Mouse (Mus musculus) spleen, adult 18-20 months (tissue): ENCODE measurements at regions not wholly inside any gene's neighbourhood (a gene's known extent, or its start where the extent isn't known, plus 50 kb on each side); places are given as distances from the start of the nearest gene placed in this dataset.

Experiments used
- DNase-seq, 2 experiments: peaks; one replicate each; pipeline ENCODE4 v3.0.0; 2022; ENCODE audit warnings: mixed read lengths in 2 of 2

DNA sequence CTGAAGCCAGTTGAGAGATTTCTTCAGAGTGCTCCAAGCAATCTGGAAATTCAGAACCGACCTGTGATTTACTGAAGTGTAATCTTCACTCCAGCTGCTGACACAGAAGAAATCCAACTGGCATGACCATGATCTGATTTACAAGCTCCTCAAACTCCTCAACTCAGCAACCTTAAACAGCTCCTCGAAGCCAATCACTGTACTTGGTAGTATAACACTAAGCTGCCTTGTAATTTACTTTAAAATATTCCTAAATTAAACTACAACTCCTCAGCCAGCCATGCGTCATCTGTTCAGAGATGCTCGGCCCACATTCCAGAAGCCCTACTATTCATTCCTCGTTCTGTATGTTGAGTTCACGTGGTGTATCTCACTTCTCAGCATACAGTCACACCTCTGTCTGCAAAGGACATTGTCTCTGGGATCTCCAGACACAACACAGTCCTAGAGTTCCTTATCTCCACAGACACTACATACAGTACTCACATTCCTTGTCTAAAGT, 116.0 kb upstream of the Smad1 start:
- DNase-seq: no peak

DNA sequence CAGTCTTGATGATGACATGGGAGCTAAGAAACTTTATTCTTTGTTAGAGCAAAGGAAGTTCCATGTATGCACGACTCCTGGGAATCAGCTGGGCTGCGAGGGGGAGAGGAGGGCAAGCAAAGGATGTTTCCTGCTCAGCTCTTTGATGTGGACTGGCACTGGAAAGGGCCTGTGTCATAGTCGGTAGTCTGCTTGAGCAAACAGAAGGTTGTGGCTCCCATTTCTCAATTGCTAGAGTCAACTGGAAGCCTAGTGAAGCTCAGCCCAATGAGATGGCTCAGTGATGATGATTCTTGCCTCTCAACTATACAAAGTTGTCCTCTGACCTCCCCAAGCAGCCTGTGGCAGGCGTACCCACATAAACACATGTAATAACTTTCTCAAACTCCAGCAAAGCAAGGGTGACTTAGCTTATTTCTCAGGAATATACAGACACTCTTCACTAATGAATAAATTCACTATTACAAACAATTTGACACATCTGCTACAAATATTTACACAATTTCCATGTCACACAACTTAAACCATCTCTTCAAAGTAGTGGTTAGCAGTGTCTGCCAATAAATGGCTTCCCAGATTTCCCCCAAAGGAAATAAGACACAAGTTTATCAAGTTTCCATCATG, 115.4 kb upstream of the Smad1 start:
- no peak for DNase-seq

DNA sequence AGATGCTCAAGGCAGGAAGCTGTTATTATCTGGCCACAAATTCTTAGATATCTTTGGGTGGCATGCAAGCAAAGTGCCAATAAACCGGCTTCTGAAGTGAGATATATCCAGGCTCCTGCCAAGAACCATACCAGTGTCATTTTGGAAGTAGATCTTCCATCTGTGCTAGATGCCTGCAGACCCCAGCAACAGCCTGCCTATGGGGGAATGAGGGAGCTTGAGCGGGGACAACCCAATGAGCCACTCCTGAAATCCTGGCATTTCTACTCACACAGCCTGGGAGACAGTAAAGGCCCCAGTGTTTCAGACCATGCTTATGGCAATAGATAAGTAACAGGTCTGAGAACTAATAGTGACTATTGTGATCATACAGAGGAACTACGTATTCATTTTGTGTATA, 109.3 kb upstream of the Smad1 start:
- DNase-seq: no peak

DNA sequence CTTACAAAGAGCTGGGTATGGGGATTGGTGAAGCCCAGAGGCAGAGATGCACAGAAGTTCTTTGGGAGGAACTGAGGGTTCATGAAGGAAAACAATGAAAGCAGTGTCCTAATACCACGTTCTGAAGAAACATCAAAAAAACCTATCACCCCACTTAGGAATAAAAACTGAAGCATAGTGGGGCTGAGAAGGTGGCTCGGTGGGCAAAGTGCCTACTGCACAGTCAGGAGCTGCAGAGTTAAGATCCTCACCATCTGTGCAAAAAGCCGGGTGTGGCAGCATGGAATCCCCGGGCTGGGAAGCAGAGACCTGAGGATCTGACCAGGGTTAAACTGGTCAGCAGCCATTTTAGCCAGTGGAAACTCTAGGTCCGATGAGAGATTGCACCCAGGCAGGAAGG, 106.1 kb upstream of the Smad1 start:
- no peak for DNase-seq

DNA sequence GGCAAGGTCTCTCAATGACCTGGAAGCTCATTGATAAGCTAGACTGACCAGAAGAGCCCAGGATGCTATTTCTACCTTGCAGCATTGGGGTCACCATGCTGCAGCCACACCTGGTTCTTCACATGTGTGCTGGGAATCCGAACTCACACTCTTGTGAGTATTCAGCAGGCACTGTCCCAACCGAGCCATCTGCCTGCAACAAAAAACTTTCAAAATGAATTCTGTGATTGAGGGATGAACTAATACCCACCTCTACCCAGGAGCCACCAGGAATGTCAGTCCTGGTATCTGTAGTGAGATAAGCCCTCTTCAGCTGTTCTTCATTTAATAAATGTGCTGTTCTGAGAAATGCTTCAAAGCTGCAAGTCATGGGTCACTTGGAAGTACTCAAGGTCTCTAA, 104.6 kb upstream of the Smad1 start:
- DNase-seq: no peak

DNA sequence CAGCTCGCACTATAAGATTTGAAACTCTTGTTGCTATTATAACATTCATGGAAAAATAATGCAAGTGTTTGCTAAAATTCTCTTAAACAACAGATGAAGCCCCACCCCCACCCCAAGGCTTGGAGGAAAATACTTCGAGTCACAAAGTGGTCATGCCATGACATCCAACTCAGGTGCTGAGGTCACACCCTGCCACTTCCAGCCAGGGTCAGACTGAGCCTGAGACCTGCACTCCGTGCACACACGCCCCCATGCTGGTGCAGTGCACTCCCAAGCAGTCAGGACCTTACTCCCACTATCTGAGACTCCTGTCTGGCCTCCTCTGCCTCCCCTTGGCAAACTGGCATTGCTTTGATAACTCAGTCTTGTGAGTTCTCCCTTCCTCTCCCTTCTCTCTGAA, 102.7 kb upstream of the Smad1 start:
- DNase-seq: no peak

DNA sequence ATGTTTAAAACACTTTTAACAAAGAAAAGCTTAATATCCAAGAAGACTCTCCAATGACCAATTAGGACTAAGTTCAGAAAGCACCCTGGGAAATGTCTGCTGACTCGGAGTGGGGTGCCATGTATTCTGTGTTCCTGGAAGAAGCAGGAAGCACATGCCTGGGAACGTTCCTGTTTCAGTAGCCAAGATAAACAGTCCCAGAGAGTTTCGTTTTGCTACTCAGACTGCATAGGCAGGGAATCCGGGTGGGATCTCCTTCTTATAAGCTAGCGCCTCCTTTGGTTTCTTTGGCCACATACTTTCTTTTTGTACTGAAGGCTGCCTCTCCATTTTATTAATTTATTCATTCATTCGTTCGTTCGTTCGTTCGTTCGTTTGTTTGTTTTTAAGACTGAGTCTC, 101.9 kb upstream of the Smad1 start:
- DNase-seq: no peak

DNA sequence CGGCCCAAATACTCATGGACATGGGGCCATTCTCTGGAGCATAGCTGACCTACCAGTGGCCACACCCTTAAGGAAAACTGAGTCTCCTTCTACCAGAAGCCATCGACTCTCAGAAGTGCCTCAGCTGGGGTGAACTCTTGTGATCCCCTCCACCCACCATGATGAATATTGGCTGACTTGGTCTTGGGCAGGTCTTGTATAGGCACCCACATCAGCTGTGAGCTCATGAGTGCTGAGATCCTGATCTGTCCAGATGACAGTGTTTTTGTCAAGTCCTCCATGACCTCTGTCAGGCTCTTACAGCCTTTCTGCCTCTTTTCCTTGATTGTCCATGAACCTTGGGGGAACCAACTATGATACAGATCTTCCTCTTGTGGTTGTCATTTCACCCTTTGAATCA, 99.9 kb upstream of the Smad1 start:
- DNase-seq: no peak

DNA sequence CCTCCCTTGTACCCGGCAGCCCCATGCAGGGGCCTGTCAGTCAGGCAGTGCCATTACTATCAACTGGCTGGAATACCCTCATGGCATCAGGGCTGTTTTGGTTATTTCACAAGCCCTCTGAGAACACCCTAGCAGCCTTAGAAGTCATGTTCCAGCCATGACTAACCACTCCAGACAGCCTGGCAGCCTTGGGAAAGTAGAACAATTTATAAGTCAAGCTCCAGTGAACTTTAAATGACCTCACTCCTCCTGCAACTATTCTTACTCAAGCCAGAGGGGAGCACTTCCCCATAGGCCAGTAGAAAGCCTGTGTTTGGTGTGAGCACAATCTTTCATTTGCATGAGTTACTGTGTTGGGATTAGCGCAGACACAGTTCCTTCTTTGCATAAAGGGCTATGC, 99.3 kb upstream of the Smad1 start:
- no peak for DNase-seq

DNA sequence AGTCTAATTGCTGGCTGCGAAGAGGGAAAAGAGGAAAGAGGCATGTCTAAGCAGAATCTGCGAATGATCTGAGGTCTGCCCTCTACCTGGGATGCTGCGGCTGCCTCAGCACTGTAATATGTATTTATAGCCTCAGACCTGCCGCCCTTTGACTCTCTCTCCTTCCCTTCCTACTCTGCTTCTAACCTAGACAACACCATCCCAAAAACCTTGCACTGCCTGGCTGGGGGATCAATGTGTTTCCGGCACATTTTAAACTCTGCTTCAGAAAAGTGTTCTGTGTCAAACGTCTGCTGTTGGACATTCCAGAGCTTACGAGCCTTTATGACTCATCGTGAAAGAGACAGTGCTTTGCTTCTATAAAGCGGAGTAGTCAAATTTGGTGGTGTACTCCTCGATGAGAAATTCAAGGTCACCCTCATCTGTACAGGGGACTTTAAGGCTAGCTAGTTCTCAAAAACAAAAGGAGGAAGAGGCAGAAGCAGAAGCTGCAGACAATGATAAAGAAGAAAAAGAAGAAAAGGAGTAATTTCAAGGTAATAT, 91.9 kb upstream of the Smad1 start:
- DNase-seq: no peak

DNA sequence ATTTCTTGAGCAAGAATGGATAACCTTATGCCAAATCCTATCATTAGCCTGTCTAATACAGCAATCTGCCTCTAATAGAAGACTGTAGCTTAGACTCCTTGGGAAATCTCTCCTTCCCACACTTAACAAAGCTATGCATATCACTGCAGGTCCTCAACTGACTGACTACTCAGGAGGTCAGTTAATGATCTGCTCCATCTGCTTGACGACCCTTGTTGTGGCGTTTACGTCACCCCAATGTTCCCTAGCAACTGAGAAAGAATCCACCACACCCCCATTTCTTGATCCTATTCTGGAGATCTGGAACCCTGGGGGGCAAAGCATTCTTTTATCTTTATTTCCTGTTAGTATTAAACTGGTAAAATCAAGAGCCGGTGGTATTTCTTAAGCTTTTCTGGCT, 91.4 kb upstream of the Smad1 start:
- no peak for DNase-seq

DNA sequence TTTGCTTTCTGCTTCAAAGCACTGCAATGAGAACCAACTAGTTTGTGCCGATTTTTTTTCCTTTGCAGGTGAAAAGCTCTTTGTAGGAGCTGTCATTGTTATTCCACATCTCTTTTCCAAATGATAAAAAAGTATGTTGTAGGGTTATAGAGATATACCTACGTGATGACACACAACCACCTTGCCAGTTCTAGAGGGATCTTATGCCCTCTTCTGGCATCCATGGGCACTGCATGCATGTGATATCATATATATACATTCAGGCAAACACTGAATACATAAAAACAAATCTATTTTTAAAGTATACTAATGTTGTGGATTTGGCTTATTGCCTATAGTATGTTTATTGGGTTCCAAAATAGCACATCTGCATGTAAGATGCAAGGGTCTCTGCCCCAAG, 89.5 kb upstream of the Smad1 start:
- peak in 1 of 2 experiments; percentile 33 for DNase-seq

DNA sequence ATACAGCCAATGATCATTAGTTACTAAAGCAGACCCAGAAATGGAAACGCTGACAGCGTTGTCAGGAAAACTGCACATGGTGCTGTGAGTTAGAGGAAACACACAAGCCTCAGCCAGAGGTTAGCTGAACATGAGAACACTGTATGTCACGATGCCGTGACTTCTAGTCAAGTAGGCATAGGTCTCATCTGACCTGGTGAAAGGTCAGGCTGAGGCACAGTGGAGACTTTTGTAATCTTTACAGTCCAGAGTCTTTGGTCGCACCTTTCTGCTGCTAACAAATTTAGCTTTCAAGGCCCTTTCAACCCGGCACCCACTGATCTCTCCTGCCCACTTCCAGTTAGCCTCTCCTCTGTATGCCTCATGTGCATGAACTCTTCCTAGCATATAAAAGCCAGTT, 88.3 kb upstream of the Smad1 start:
- no peak for DNase-seq

DNA sequence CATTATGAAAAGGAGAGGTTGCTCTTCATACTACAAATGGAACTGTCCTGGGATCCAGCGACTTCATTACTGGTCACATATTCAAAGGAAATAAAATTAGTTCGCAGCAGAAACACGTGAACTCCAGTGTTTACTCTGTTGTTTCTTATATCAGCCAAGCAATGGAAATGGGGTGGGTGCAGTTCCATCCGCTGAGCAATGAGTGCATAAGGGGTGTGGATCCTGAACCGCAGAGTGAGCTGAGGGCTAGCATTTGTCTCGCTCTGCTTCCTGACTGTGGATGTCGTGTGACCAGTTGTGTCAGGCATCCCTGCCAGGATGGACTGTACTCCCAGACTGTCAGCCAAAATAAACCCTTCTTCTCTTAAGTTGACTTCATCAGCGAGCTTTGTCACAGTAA, 80.0 kb upstream of the Smad1 start:
- DNase-seq: no peak

DNA sequence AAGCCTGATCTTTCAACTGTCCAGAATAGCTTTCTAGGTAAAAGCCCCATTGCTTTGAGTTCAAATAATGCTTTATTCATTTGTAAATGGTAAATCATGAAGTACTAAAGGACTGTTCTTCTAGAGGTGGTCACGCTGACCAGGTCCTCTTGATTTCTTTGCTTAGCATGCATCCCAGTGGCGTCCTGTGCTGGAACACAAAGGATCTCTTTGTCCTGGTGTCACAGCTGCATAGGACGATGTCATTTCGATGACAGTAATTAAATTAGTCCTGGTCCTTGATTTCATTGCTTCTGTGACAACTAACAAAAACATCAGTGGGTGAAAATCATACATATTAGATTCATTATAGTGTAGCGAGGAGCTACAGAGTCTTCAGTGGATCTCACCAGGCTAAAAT, 76.7 kb upstream of the Smad1 start:
- DNase-seq: no peak

DNA sequence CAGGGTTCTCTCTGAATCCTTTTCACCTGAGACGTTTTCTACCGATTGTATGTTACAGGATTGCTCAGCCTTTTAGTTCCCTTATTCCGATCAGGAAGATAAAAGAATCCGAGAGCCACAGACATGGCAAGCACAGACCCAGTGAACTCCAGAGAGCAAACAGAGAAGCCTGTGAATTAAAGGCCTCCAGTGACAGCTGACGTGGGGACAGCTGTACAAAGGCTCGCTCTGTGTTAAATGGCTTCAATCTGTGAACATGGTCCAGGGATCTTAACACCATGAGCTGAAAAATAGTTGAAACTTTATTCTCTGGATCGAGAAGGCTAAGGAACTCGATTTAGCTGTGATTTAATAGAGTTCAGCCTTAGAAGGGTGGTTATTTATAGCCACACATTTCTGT, 75.4 kb upstream of the Smad1 start:
- no peak for DNase-seq

DNA sequence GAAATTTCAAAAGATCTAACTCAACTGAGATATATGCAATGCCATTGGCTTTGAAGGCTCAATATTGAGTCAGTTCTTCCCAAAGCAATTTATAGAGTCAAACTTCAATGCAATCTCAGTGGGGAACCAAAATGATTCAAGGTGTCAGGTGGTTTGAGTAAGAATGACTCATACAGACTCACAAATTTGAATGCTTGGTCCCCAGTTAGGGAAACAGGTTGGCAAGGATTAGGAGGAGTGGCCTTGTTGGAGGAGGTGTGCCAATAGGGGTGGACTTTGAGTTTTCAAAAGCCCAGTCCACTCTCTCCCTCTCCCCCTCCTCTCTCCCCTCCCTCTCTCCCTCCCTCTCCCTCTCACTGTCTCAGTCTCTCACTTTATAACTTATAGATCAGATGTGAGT, 52.8 kb upstream of the Smad1 start:
- DNase-seq: no peak

DNA sequence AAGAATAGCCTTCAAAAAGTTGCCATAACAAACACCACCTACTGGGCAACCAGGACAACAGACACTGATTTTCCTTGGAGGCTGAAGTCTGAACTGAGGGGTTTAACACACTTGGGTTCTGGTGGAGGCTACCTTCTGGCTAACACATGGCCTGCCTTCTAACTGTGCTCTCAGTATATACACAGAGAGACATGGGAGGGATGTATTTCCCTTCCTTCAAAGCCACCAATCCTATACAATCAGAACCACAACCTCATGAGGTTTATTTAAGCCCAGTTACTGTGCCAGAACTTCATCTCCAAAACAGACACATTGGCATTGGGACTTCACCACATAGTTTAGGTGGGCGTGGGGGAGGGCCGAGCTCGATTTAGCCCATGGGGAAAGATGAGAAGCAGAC, 50.1 kb upstream of the Smad1 start:
- DNase-seq: no peak
